Mouse (Mus musculus) hindbrain, embryonic 10.5 days (tissue): Measurements from ENCODE around the gene Pet117. TPM values are rescaled to one million over a fixed set of nuclear protein-coding genes. Genes with fewer than 3 reads are reported as not detected.

Experiments
- DNase-seq: peaks from one replicate; pipeline ENCODE4 v3.0.0-alpha.2; 2017; ENCODE audit warnings: low spot score
- H3K27ac ChIP-seq: fragments of 300-500 bp; sonication (generic); 2 replicates; pipeline ENCODE4 v1.5.1; 2016; ENCODE audit warnings: mild to moderate bottlenecking, moderate library complexity
- H3K27me3 ChIP-seq: fragments of 300-500 bp; sonication (generic); 2 replicates; pipeline ENCODE4 v1.6.1; 2016; ENCODE audit warnings: mild to moderate bottlenecking; ENCODE audit not compliant: poor library complexity, insufficient read depth, severe bottlenecking
- H3K36me3 ChIP-seq: fragments of 300-500 bp; sonication (generic); 2 replicates; pipeline ENCODE4 v1.6.1; 2016; ENCODE audit warnings: mild to moderate bottlenecking, moderate library complexity
- H3K4me1 ChIP-seq: fragments of 300-500 bp; sonication (generic); replicated peaks from 2 replicates; pipeline ENCODE4 v1.6.1; 2016; ENCODE audit warnings: mild to moderate bottlenecking
- H3K4me3 ChIP-seq: fragments of 300-500 bp; sonication (generic); 2 replicates; pipeline ENCODE4 v1.5.1; 2016; ENCODE audit warnings: mild to moderate bottlenecking, moderate library complexity
- H3K9me3 ChIP-seq: fragments of 300-500 bp; sonication (generic); 2 replicates; pipeline ENCODE4 v1.6.1; 2016; ENCODE audit warnings: mild to moderate bottlenecking, moderate library complexity
- WGBS: fragments of 180-500 bp; shearing (Covaris S2); methylation state at CpG from one replicate; pipeline ENCODE4 v1.1.7; 2016; 5-methylcytosine and 5-hydroxymethylcytosine counted together
- polyA plus RNA-seq: library from polyadenylated mRNA; unstranded; fragments of >200 nt; fragmentation: Nextera tagmentation; extraction: Ambion mirVana; gene quantifications from 2 replicates; pipeline ENCODE4 v1.2.1, GENCODE M21; 2016

The Pet117 gene
- polyA plus RNA-seq, 1 experiment from 2014 or later = 0.24 TPM

- WGBS = 85% methylated on average over 4 of the region's 4 CpGs
- H3K4me3 ChIP-seq = no peak overlapping the region
- H3K9me3 ChIP-seq = no peaks in the 10 kb centered on the region
- no peak for DNase-seq
- no peaks in the 10 kb centered on the region for H3K4me1 ChIP-seq
- H3K27me3 ChIP-seq = no peaks in the 10 kb centered on the region
- H3K27ac ChIP-seq = no peak overlapping the region
- H3K36me3 ChIP-seq = no peaks in the 10 kb centered on the region
Measured at GRCm38 (mm10) chr2:144343158-144343557, 25.6 kb upstream of the Pet117 start.

GRCm38 (mm10) chr2:144348525-144348924, 20.3 kb upstream of the Pet117 start:
- DNase-seq = no peak
- 57% methylated on average over 3 of the region's 3 CpGs for WGBS
- no peaks in the 10 kb centered on the region for H3K4me1 ChIP-seq

DNA sequence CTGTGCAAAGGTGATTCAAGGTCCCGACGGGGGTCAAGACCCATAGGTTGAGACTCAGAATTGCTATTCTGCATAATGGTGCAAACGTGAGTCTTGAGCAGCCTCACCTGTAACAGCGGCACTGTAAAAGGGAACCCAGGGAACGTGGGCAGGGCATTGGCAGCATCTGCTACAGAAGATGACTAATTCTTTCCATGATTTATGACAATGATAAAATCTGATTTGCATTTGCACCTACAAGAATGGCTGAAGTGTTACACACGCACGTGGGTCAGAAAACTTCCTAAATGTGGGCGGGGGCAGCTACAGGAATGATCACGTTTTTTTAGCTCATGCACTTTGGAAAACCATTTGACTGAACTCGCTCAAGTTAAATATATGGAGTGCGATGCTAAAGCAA, 16.0 kb upstream of the Pet117 start:
- Histone ChIP-seq H3K36me3 (no peaks in the 10 kb centered on the region), H3K27ac (no peak overlapping the region), H3K4me1 (no peaks in the 10 kb centered on the region), H3K9me3 (no peaks in the 10 kb centered on the region), H3K27me3 (no peaks in the 10 kb centered on the region), H3K4me3 (no peak overlapping the region)
- no peak for DNase-seq
- WGBS = 89% methylated on average over 11 of the region's 11 CpGs

More at GRCm38 (mm10) chr2:144348525-144348924, 20.3 kb upstream of the Pet117 start:
- Histone ChIP-seq H3K9me3 (no peaks in the 10 kb centered on the region), H3K4me3 (no peak overlapping the region), H3K27me3 (no peaks in the 10 kb centered on the region), H3K27ac (no peak overlapping the region), H3K36me3 (no peaks in the 10 kb centered on the region)

DNA sequence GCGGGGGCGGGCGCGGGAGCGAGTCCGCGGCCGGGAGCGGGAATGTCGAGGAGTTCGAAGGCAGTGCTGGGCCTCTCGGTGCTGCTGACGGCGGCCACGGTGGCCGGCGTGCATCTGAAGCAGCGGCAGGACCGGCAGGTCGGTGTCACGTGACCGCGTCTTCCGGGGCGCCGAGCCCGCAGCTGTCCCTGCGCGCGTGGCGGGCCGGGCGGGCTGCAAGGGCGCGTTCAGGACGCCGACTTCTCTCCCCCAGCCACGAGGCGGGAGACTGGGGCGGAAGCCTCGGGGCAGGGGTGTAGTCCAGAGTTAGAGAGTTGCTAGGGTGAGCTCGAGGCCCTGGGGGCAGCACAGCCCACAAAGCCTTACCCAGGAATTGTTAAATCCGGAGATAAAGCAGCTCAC, 225 bp downstream of the Pet117 start:
- WGBS = under 1% methylated on average over 43 of the region's 43 CpGs
- H3K27ac ChIP-seq = peak overlapping the region; percentile 99
- DNase-seq = no peak

DNA sequence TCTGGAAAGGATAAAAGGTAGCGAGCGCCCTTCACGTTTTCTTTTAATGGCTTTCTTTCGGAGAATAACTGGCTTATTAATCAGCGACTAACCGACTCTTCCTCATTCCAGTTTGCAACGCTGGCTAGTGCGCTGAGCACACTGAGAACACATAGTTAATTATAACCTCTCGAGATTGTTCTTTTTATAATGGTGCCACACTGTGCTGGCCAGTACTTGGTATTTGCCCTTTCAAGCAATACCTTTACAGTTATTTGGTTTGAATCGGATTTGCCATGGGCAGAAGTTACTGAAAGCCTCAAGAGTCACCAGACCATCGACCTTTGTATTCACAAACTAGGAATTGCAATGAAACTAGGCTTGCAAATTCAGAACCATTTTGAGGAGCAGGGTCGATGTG, 715 bp downstream of the Pet117 start:
- H3K4me3 ChIP-seq = peak overlapping the region; percentile 87
- no peaks in the 10 kb centered on the region for H3K27me3 ChIP-seq
- peaks cover 20% of the 10 kb centered on the region for H3K36me3 ChIP-seq
- H3K27ac ChIP-seq = peak overlapping the region; percentile 99
- H3K4me1 ChIP-seq = peaks cover 20% of the 10 kb centered on the region
- H3K9me3 ChIP-seq = no peaks in the 10 kb centered on the region
- 3% methylated on average over 12 of the region's 12 CpGs for WGBS
- no peak for DNase-seq

More for the DNA sequence above, 225 bp downstream of the Pet117 start:
- H3K4me3 ChIP-seq = peak overlapping the region; percentile 87
- H3K4me1 ChIP-seq = peaks cover 20% of the 10 kb centered on the region
- no peaks in the 10 kb centered on the region for H3K27me3 ChIP-seq
- H3K36me3 ChIP-seq = peaks cover 15% of the 10 kb centered on the region
- H3K9me3 ChIP-seq = no peaks in the 10 kb centered on the region

GRCm38 (mm10) chr2:144371566-144371965, 2.8 kb downstream of the Pet117 start:
- H3K4me1 ChIP-seq = peaks cover 20% of the 10 kb centered on the region
- H3K27me3 ChIP-seq = no peaks in the 10 kb centered on the region
- DNase-seq = no peak
- no peak overlapping the region for H3K4me3 ChIP-seq
- peaks cover 40% of the 10 kb centered on the region for H3K36me3 ChIP-seq
- 86% methylated on average over 4 of the region's 4 CpGs for WGBS
- no peaks in the 10 kb centered on the region for H3K9me3 ChIP-seq
- H3K27ac ChIP-seq = no peak overlapping the region

GRCm38 (mm10) chr2:144373063-144373462, 4.3 kb downstream of the Pet117 start:
- Histone ChIP-seq H3K9me3 (no peaks in the 10 kb centered on the region), H3K4me1 (peaks cover 20% of the 10 kb centered on the region), H3K4me3 (no peak overlapping the region), H3K36me3 (peaks cover 55% of the 10 kb centered on the region), H3K27ac (no peak overlapping the region), H3K27me3 (no peaks in the 10 kb centered on the region)
- DNase-seq = no peak
- 95% methylated on average over 9 of the region's 9 CpGs for WGBS

DNA sequence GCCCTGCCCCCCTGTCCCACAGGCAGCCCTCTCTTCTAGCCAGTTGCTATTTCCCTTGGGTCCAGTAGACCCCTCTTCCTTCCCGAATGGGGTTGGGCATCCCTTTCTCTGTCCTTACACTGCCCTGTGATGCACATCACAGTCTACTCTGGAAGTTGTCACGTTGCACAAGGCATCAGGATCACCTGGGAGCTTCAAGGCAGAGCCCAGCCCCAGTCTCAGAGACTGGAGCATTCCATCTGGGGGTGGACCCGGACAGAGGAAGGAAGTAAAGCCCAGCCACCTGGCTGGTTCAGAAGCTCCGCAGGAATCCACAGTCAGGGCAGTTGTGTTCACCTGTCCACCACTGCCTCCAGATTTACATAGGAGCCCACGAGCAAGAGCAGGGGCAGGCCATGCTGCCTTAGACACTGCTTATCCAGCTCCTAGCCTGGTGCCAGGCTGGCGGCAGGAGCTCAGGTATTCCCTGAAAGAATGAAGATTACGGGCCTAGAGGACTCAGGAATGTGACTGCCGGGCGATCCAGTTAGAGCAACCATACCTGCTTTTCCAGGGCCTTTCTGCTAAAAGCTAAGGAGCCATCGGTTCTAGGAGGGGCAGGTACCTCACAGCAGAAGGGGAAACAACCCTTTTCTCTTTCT, 6.4 kb downstream of the Pet117 start:
- 91% methylated on average over 10 of the region's 10 CpGs for WGBS
- H3K27me3 ChIP-seq = no peaks in the 10 kb centered on the region
- peaks cover 76% of the 10 kb centered on the region for H3K36me3 ChIP-seq
- DNase-seq = no peak
- no peaks in the 10 kb centered on the region for H3K9me3 ChIP-seq
- no peak overlapping the region for H3K4me3 ChIP-seq
- H3K27ac ChIP-seq = no peak overlapping the region
- H3K4me1 ChIP-seq = peaks cover 8% of the 10 kb centered on the region

- DNase-seq = no peak
- Histone ChIP-seq H3K9me3 (no peaks in the 10 kb centered on the region), H3K27me3 (no peaks in the 10 kb centered on the region), H3K4me1 (no peaks in the 10 kb centered on the region), H3K27ac (no peak overlapping the region), H3K36me3 (peaks cover 98% of the 10 kb centered on the region), H3K4me3 (no peak overlapping the region)
- WGBS = 92% methylated on average over 3 of the region's 3 CpGs
Measured at GRCm38 (mm10) chr2:144381293-144381692, 12.5 kb downstream of the Pet117 start.

- Histone ChIP-seq H3K4me1 (no peaks in the 10 kb centered on the region), H3K9me3 (no peaks in the 10 kb centered on the region), H3K4me3 (no peak overlapping the region), H3K36me3 (peaks cover 98% of the 10 kb centered on the region), H3K27me3 (no peaks in the 10 kb centered on the region), H3K27ac (no peak overlapping the region)
- no peak for DNase-seq
- WGBS = 96% methylated on average over 4 of the region's 4 CpGs
Measured at GRCm38 (mm10) chr2:144381741-144382140, 12.9 kb downstream of the Pet117 start.

GRCm38 (mm10) chr2:144382624-144383138, 13.9 kb downstream of the Pet117 start:
- no peaks in the 10 kb centered on the region for H3K9me3 ChIP-seq
- no peaks in the 10 kb centered on the region for H3K4me1 ChIP-seq
- no peak for DNase-seq
- H3K4me3 ChIP-seq = no peak overlapping the region
- 88% methylated on average over 7 of the region's 7 CpGs for WGBS
- H3K27me3 ChIP-seq = no peaks in the 10 kb centered on the region
- no peak overlapping the region for H3K27ac ChIP-seq
- H3K36me3 ChIP-seq = peaks cover 98% of the 10 kb centered on the region

DNA sequence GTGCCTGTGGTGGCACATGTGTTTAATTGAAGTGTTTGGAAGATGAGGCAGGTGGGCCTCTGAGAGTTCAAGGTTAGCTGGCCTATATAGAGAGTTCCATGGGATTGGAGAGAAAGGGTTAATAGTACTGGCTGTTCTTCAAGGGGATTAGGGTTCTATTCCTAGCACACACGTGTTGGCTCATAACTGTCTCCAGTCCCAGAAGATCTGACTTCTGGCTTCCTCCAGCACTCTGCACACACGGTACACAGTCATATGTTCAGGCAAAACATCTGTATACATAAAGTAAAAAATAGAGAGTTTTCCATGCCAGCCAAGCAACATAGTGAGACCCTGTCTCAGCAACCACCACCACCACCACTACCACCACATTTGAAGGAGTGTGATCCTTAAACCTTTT, 17.5 kb downstream of the Pet117 start:
- H3K27me3 ChIP-seq = no peaks in the 10 kb centered on the region
- H3K4me1 ChIP-seq = no peaks in the 10 kb centered on the region
- no peak overlapping the region for H3K27ac ChIP-seq
- no peak overlapping the region for H3K4me3 ChIP-seq
- H3K36me3 ChIP-seq = peaks cover 96% of the 10 kb centered on the region
- 90% methylated on average over 2 of the region's 2 CpGs for WGBS
- no peak for DNase-seq
- H3K9me3 ChIP-seq = peaks cover 7% of the 10 kb centered on the region; the same call in 1 of the 2 replicates

GRCm38 (mm10) chr2:144388416-144388815, 19.6 kb downstream of the Pet117 start:
- WGBS = 73% methylated on average over 3 of the region's 3 CpGs
- DNase-seq = no peak
- Histone ChIP-seq H3K36me3 (peaks cover 95% of the 10 kb centered on the region), H3K4me1 (no peaks in the 10 kb centered on the region), H3K27me3 (no peaks in the 10 kb centered on the region), H3K9me3 (peaks cover 7% of the 10 kb centered on the region; the same call in 1 of the 2 replicates), H3K27ac (no peak overlapping the region), H3K4me3 (no peak overlapping the region)
